Mouse (Mus musculus): ENCODE data around the gene Gm27027. TPM values are rescaled to one million over a fixed set of nuclear protein-coding genes. Genes with fewer than 3 reads are reported as not detected.

Gene Gm27027
- total RNA-seq, 2 experiments from 2014 or later = not detected

- TF ChIP-seq CTCF (conservative IDR thresholded peaks at IDR 0.05) = no peak
- no peak for DNase-seq (ENCODE audit: low spot score in 2 of 2)
Measured at GRCm38 (mm10) chr2:93944855-93945254, 51.3 kb downstream of the Gm27027 start.

GRCm38 (mm10) chr2:93944099-93944498 is 52.1 kb downstream of the Gm27027 start:
- Histone ChIP-seq H3K4me3 (no peak overlapping the region), H3K27ac (no peak overlapping the region)
- TF ChIP-seq CTCF (conservative IDR thresholded peaks at IDR 0.05) = peak; percentile 61
- DNase-seq (ENCODE audit: low spot score in 2 of 2) = no peak

More at GRCm38 (mm10) chr2:93944855-93945254, 51.3 kb downstream of the Gm27027 start:
- Histone ChIP-seq H3K4me3 (no peak overlapping the region), H3K27ac (no peak overlapping the region)

- TF ChIP-seq CTCF (conservative IDR thresholded peaks at IDR 0.05) = no peak
- Histone ChIP-seq H3K27ac (peak overlapping the region; percentile 59), H3K4me3 (no peak overlapping the region)
- no peak for DNase-seq (ENCODE audit: low spot score in 2 of 2)
Measured at GRCm38 (mm10) chr2:93941670-93942069, 54.5 kb downstream of the Gm27027 start.

GRCm38 (mm10) chr2:93938534-93938933 is 57.6 kb downstream of the Gm27027 start:
- DNase-seq (ENCODE audit: low spot score in 2 of 2) = no peak
- H3K27ac ChIP-seq = no peak overlapping the region
- TF ChIP-seq CTCF (conservative IDR thresholded peaks at IDR 0.05) = no peak
- H3K4me3 ChIP-seq = no peak overlapping the region

GRCm38 (mm10) chr2:93928866-93929265 is 67.3 kb downstream of the Gm27027 start:
- Histone ChIP-seq H3K4me3 (no peak overlapping the region), H3K27ac (no peak overlapping the region)
- no peak for DNase-seq (ENCODE audit: low spot score in 2 of 2)
- TF ChIP-seq CTCF (conservative IDR thresholded peaks at IDR 0.05) = no peak

GRCm38 (mm10) chr2:93927701-93928437 is 68.3 kb downstream of the Gm27027 start:
- no peak overlapping the region for H3K27ac ChIP-seq
- no peak for TF ChIP-seq CTCF (conservative IDR thresholded peaks at IDR 0.05)
- DNase-seq (ENCODE audit: low spot score in 2 of 2) = no peak
- H3K4me3 ChIP-seq = no peak overlapping the region

GRCm38 (mm10) chr2:93926141-93926540 is 70.0 kb downstream of the Gm27027 start:
- TF ChIP-seq CTCF (conservative IDR thresholded peaks at IDR 0.05) = no peak
- DNase-seq (ENCODE audit: low spot score in 2 of 2) = no peak
- Histone ChIP-seq H3K4me3 (no peak overlapping the region), H3K27ac (no peak overlapping the region)

- Histone ChIP-seq H3K4me3 (no peak overlapping the region), H3K27ac (no peak overlapping the region)
- TF ChIP-seq CTCF (conservative IDR thresholded peaks at IDR 0.05) = no peak
- DNase-seq (ENCODE audit: low spot score in 2 of 2) = no peak
Measured at GRCm38 (mm10) chr2:93919093-93919492, 77.1 kb downstream of the Gm27027 start.

- DNase-seq (ENCODE audit: low spot score in 2 of 2) = no peak
- TF ChIP-seq CTCF (conservative IDR thresholded peaks at IDR 0.05) = no peak
- no peak overlapping the region for H3K4me3 ChIP-seq
- H3K27ac ChIP-seq = no peak overlapping the region
Measured at GRCm38 (mm10) chr2:93913552-93913951, 82.6 kb downstream of the Gm27027 start.

GRCm38 (mm10) chr2:93911942-93912341 is 84.2 kb downstream of the Gm27027 start:
- no peak overlapping the region for H3K27ac ChIP-seq
- no peak for TF ChIP-seq CTCF (conservative IDR thresholded peaks at IDR 0.05)
- no peak for DNase-seq (ENCODE audit: low spot score in 2 of 2)
- no peak overlapping the region for H3K4me3 ChIP-seq

- no peak overlapping the region for H3K4me3 ChIP-seq
- DNase-seq (ENCODE audit: low spot score in 2 of 2) = no peak
- no peak overlapping the region for H3K27ac ChIP-seq
- no peak for TF ChIP-seq CTCF (conservative IDR thresholded peaks at IDR 0.05)
Measured at GRCm38 (mm10) chr2:93909716-93910115, 86.4 kb downstream of the Gm27027 start.

- Histone ChIP-seq H3K4me3 (no peak overlapping the region), H3K27ac (peak overlapping the region; percentile 37)
- no peak for TF ChIP-seq CTCF (conservative IDR thresholded peaks at IDR 0.05)
- DNase-seq (ENCODE audit: low spot score in 2 of 2) = no peak
Measured at GRCm38 (mm10) chr2:93907519-93908294, 88.4 kb downstream of the Gm27027 start.

Other genes starting within 250 kb of the Gm27027 start
- 10 to 100 TPM; 50.9 to 52.8 TPM for gene Ext2, start 173.8 kb downstream of the Gm27027 start, total RNA-seq (2021)
- gene Accs, start 146.4 kb downstream of the Gm27027 start, total RNA-seq (2021) = 1 to 10 TPM; 3.0 to 3.5 TPM
- under 1 TPM in 1 of 2 experiments, not detected in 1; 0.54 TPM for gene Accsl, start 127.2 kb downstream of the Gm27027 start, total RNA-seq (2021)
- 10 to 100 TPM; 50.5 to 51.2 TPM for gene Gm13889, start 39.2 kb downstream of the Gm27027 start, total RNA-seq (2021)
- 10 to 100 TPM; 22.7 to 28.1 TPM for gene Alkbh3, start 14.5 kb upstream of the Gm27027 start, total RNA-seq (2021)
- gene Hsd17b12, start 161.6 kb upstream of the Gm27027 start, total RNA-seq (2021) = 10 to 100 TPM; 65.2 to 66.5 TPM